Mouse (Mus musculus) right cerebral cortex, postnatal 4 days (tissue): ENCODE data around the gene Nop56.
A peak's percentile ranks its signal among the peaks of the same experiment; 100 is the strongest.

ENCODE experiments used
- DNase-seq: peaks from one replicate; pipeline ENCODE4 v3.0.0-alpha.2; 2022

The Nop56 gene

GRCm38 (mm10) chr2:130274149-130274861 is at the start of gene Nop56:
Gene Nop56 (plus strand): TSS chr2:130274430.
- peak; percentile 98 for DNase-seq

- no peak for DNase-seq
These were observed 27.3 kb upstream of the Nop56 start for GRCm38 (mm10) chr2:130246912-130247311.

- no peak for DNase-seq
These were observed 26.0 kb upstream of the Nop56 start for GRCm38 (mm10) chr2:130248226-130248625.

GRCm38 (mm10) chr2:130256762-130257161 is 17.5 kb upstream of the Nop56 start:
- no peak for DNase-seq

GRCm38 (mm10) chr2:130260822-130261221 is 13.4 kb upstream of the Nop56 start:
- no peak for DNase-seq

GRCm38 (mm10) chr2:130261914-130262313 is 12.3 kb upstream of the Nop56 start:
- DNase-seq = no peak

GRCm38 (mm10) chr2:130262398-130262797 is 11.8 kb upstream of the Nop56 start:
- DNase-seq = no peak

- DNase-seq = no peak
These were observed 8.7 kb upstream of the Nop56 start for GRCm38 (mm10) chr2:130265520-130265919.

- no peak for DNase-seq
These were observed 6.2 kb upstream of the Nop56 start for GRCm38 (mm10) chr2:130268074-130268473.

GRCm38 (mm10) chr2:130273732-130274131 is 498 bp upstream of the Nop56 start:
- peak; percentile 17 for DNase-seq

GRCm38 (mm10) chr2:130274862-130275261 is 632 bp downstream of the Nop56 start:
- DNase-seq = no peak

- peak; percentile 78 for DNase-seq
These were observed 1.4 kb downstream of the Nop56 start for GRCm38 (mm10) chr2:130275649-130276048.

GRCm38 (mm10) chr2:130279600-130280091 is 5.4 kb downstream of the Nop56 start:
- no peak for DNase-seq

GRCm38 (mm10) chr2:130280224-130280623 is 6.0 kb downstream of the Nop56 start:
- DNase-seq = no peak

- DNase-seq = peak; percentile 29
These were observed 6.6 kb downstream of the Nop56 start for GRCm38 (mm10) chr2:130280818-130281217.

- DNase-seq = peak; percentile 87
These were observed 9.8 kb downstream of the Nop56 start, which contains the start of gene Idh3b for GRCm38 (mm10) chr2:130283854-130284654. Gene Idh3b (minus strand): TSS chr2:130284547.

- no peak for DNase-seq
These were observed 14.9 kb downstream of the Nop56 start for GRCm38 (mm10) chr2:130289086-130289485.

- peak; percentile 68 for DNase-seq
These were observed 17.2 kb downstream of the Nop56 start for GRCm38 (mm10) chr2:130291434-130291833.

GRCm38 (mm10) chr2:130293009-130293408 is 18.8 kb downstream of the Nop56 start:
- DNase-seq = no peak

- no peak for DNase-seq
These were observed 19.3 kb downstream of the Nop56 start for GRCm38 (mm10) chr2:130293486-130293885.

- DNase-seq = no peak
These were observed 20.1 kb downstream of the Nop56 start for GRCm38 (mm10) chr2:130294218-130294935.

GRCm38 (mm10) chr2:130294936-130295277 is 20.7 kb downstream of the Nop56 start, which contains the start of gene Ebf4:
Gene Ebf4 (plus strand): TSS chr2:130295169.
- peak; percentile 71 for DNase-seq
